Mouse (Mus musculus) kidney, embryonic 14.5 days (tissue): Measurements from ENCODE around the gene Inf2. TPM values are rescaled to one million over a fixed set of nuclear protein-coding genes. Genes with fewer than 3 reads are reported as not detected.

Experiments
- ATAC-seq: fragments of 200-750 bp; cut with Nextera tagmentation; 2 replicates; pipeline ENCODE4 v1.8.0; 2017; ENCODE audit warnings: moderate number of reproducible peaks, mild to moderate bottlenecking, moderate TSS enrichment, moderate library complexity; ENCODE audit not compliant: low FRiP score, low TSS enrichment
- H3K27ac ChIP-seq: fragments of 300-500 bp; sonication (generic); 2 replicates; pipeline ENCODE4 v1.5.1; 2014; ENCODE audit warnings: low read depth, mild to moderate bottlenecking, low read length, moderate library complexity, mixed read lengths
- H3K27me3 ChIP-seq: fragments of 300-500 bp; sonication (generic); 2 replicates; pipeline ENCODE4 v1.6.1; 2014; ENCODE audit warnings: mild to moderate bottlenecking, low read length; ENCODE audit not compliant: control insufficient read depth, insufficient read depth
- H3K36me3 ChIP-seq: fragments of 300-500 bp; sonication (generic); 2 replicates; pipeline ENCODE4 v1.6.1; 2014; ENCODE audit warnings: low read length, mixed read lengths; ENCODE audit not compliant: control insufficient read depth, insufficient read depth
- H3K4me1 ChIP-seq: fragments of 300-500 bp; sonication (generic); 2 replicates; pipeline ENCODE4 v1.6.1; 2014; ENCODE audit warnings: low read length, mixed read lengths; ENCODE audit not compliant: control insufficient read depth, insufficient read depth
- H3K4me2 ChIP-seq: fragments of 300-500 bp; sonication (generic); replicated peaks from 2 replicates; pipeline ENCODE4 v1.6.1; 2014; ENCODE audit warnings: low read depth, mild to moderate bottlenecking, low read length
- H3K4me3 ChIP-seq: fragments of 300-500 bp; sonication (generic); 2 replicates; pipeline ENCODE4 v1.5.1; 2014; ENCODE audit warnings: mild to moderate bottlenecking, low read length
- H3K9ac ChIP-seq: fragments of 300-500 bp; sonication (generic); 2 replicates; pipeline ENCODE4 v1.6.1; 2014; ENCODE audit warnings: low read depth, mild to moderate bottlenecking, low read length, moderate library complexity
- H3K9me3 ChIP-seq: fragments of 300-500 bp; sonication (generic); 2 replicates; pipeline ENCODE4 v1.6.1; 2016; ENCODE audit warnings: low read length; ENCODE audit not compliant: control insufficient read depth
- WGBS: fragments of 180-500 bp; shearing (Covaris S2); extraction: QIAGEN DNeasy Blood & Tissue Kit; methylation state at CpG from one replicate; pipeline ENCODE4 v1.1.7; 2014; 5-methylcytosine and 5-hydroxymethylcytosine counted together
- polyA plus RNA-seq: library from polyadenylated mRNA; unstranded; fragments of >200 nt; fragmentation: Nextera tagmentation; extraction: Ambion mirVana; gene quantifications from 2 replicates; pipeline ENCODE4 v1.2.1, GENCODE M21; 2014

Gene Inf2
- 4.7 and 5.8 TPM in 2 replicates for polyA plus RNA-seq

- peak within 1 kb of the TSS; percentile 95 for H3K4me2 ChIP-seq
- peak within 1 kb of the TSS; percentile 70 for H3K9ac ChIP-seq
Measured at GRCm38 (mm10) chr12:112588426-112589256, at the start of gene Inf2. TSS of gene Inf2 (plus strand) at chr12:112588784.

DNA sequence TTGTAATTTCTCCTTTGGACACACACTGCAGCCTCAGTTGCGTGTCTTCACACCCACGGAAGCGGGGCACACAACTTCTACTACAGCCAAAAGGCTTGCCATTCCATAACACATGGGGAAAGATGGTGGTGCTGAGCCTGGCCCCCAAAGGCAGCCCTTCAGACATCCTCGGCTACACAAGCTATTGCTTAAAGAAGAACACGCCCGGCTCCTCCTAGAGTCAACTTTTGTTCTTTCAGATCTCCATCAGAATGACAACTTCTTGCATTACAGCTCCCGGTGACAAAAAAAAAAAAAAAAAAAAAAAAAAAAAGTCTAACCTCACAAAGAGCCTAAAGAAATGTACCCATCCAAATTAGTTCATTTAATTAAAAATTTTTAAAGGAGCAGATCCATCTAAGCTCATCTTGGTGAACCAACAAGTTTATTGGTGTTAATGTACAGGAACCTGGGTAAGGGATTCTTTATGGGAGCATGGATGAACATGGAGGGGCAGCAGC lies 49.1 kb upstream of the Inf2 start:
- H3K9me3 ChIP-seq = no peaks in the 10 kb centered on the region
- ATAC-seq = no peak
- H3K4me2 ChIP-seq = no peak overlapping the region
- H3K27ac ChIP-seq = no peak overlapping the region
- WGBS = 91% methylated on average over 7 of the region's 7 CpGs
- no peaks in the 10 kb centered on the region for H3K36me3 ChIP-seq
- no peak overlapping the region for H3K9ac ChIP-seq
- no peaks in the 10 kb centered on the region for H3K4me1 ChIP-seq
- H3K4me3 ChIP-seq = no peak overlapping the region
- H3K27me3 ChIP-seq = no peaks in the 10 kb centered on the region

More at GRCm38 (mm10) chr12:112588426-112589256, at the start of gene Inf2:
- no peaks in the 10 kb centered on the region for H3K36me3 ChIP-seq
- H3K27ac ChIP-seq = no peak within 1 kb of the TSS
- peaks cover 4% of the 10 kb centered on the region; the same call in 1 of the 2 replicates for H3K27me3 ChIP-seq
- peak within 1 kb of the TSS; percentile 58 for H3K4me3 ChIP-seq
- under 1% methylated on average over 46 of the region's 60 CpGs for WGBS
- H3K4me1 ChIP-seq = peaks cover 10% of the 10 kb centered on the region
- ATAC-seq = peak; percentile 93
- no peaks in the 10 kb centered on the region for H3K9me3 ChIP-seq

GRCm38 (mm10) chr12:112540321-112540720 lies 48.3 kb upstream of the Inf2 start:
- 96% methylated on average over 12 of the region's 12 CpGs for WGBS
- Histone ChIP-seq H3K36me3 (no peaks in the 10 kb centered on the region), H3K4me1 (0 out of 2 replicates have a peak, but pooled peaks cover 2% of the 10 kb centered on the region), H3K27ac (no peak overlapping the region), H3K4me3 (no peak overlapping the region), H3K27me3 (no peaks in the 10 kb centered on the region), H3K4me2 (no peak overlapping the region), H3K9me3 (no peaks in the 10 kb centered on the region), H3K9ac (no peak overlapping the region)
- no peak for ATAC-seq

GRCm38 (mm10) chr12:112541483-112542091 lies 47.0 kb upstream of the Inf2 start:
- no peak overlapping the region for H3K4me3 ChIP-seq
- 77% methylated on average over 8 of the region's 8 CpGs for WGBS
- H3K4me1 ChIP-seq = 0 out of 2 replicates have a peak, but pooled peaks cover 3% of the 10 kb centered on the region
- peak overlapping the region; percentile 42; the same call in 1 of the 2 replicates for H3K27ac ChIP-seq
- H3K27me3 ChIP-seq = no peaks in the 10 kb centered on the region
- H3K9me3 ChIP-seq = no peaks in the 10 kb centered on the region
- H3K9ac ChIP-seq = no peak overlapping the region
- H3K36me3 ChIP-seq = no peaks in the 10 kb centered on the region
- no peak for ATAC-seq
- no peak overlapping the region for H3K4me2 ChIP-seq

GRCm38 (mm10) chr12:112542257-112542919 lies 46.2 kb upstream of the Inf2 start:
- peak; percentile 48; the same call in 1 of the 2 replicates for ATAC-seq
- WGBS = 59% methylated on average over 13 of the region's 13 CpGs
- Histone ChIP-seq H3K4me2 (0 out of 2 replicates have a peak overlapping the region, but pooled peaks have one; percentile 1), H3K9me3 (no peaks in the 10 kb centered on the region), H3K4me3 (no peak overlapping the region), H3K27me3 (no peaks in the 10 kb centered on the region), H3K4me1 (0 out of 2 replicates have a peak, but pooled peaks cover 3% of the 10 kb centered on the region), H3K9ac (no peak overlapping the region), H3K27ac (peak overlapping the region; percentile 42; the same call in 1 of the 2 replicates), H3K36me3 (no peaks in the 10 kb centered on the region)

DNA sequence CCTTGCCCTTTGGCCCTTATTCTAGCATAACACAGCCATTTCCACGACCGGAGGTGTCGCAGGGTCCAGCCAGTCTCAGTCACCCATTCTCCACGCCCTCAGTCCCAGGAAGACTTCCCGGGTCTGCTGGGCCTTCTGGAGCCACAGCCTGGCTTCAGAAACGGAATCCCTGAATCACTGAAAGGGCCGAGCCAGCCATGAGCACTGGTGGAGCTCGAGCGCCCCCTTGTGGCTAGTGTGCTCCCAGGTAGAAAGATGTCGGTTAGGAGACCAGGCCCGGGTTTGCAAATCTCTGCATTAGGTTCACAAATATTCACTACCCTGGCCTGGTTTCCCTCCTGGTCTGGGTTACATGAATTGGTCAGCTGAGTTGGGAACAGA lies 45.7 kb upstream of the Inf2 start:
- Histone ChIP-seq H3K4me1 (0 out of 2 replicates have a peak, but pooled peaks cover 3% of the 10 kb centered on the region), H3K4me2 (0 out of 2 replicates have a peak overlapping the region, but pooled peaks have one; percentile 1), H3K9me3 (no peaks in the 10 kb centered on the region), H3K36me3 (no peaks in the 10 kb centered on the region), H3K27ac (no peak overlapping the region), H3K4me3 (no peak overlapping the region), H3K27me3 (no peaks in the 10 kb centered on the region), H3K9ac (no peak overlapping the region)
- WGBS = 4% methylated on average over 11 of the region's 11 CpGs
- peak; percentile 67 for ATAC-seq

DNA sequence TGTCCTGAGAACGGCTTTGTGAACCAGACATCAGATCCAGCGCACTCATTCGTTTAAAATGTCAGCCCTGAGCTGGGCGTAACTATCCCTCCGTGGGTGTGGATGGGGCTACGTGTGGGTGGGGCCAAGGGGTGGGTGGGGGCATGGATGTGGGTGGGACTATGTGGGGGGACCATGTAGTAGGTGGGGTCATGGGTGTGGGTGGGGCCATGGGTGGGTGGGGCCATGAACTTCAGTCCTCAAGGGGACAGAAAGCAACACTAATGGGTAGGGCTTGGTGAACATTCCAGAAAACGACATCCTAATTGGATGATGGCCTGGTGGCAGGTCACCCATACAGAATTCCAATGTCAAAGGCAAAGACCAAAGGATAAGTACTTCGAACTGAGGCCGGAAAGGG lies 44.6 kb upstream of the Inf2 start:
- no peak overlapping the region for H3K4me3 ChIP-seq
- no peaks in the 10 kb centered on the region for H3K36me3 ChIP-seq
- no peak overlapping the region for H3K4me2 ChIP-seq
- no peaks in the 10 kb centered on the region for H3K9me3 ChIP-seq
- ATAC-seq = no peak
- H3K9ac ChIP-seq = no peak overlapping the region
- H3K27me3 ChIP-seq = no peaks in the 10 kb centered on the region
- WGBS = 69% methylated on average over 9 of the region's 9 CpGs
- no peak overlapping the region for H3K27ac ChIP-seq
- H3K4me1 ChIP-seq = 0 out of 2 replicates have a peak, but pooled peaks cover 3% of the 10 kb centered on the region

DNA sequence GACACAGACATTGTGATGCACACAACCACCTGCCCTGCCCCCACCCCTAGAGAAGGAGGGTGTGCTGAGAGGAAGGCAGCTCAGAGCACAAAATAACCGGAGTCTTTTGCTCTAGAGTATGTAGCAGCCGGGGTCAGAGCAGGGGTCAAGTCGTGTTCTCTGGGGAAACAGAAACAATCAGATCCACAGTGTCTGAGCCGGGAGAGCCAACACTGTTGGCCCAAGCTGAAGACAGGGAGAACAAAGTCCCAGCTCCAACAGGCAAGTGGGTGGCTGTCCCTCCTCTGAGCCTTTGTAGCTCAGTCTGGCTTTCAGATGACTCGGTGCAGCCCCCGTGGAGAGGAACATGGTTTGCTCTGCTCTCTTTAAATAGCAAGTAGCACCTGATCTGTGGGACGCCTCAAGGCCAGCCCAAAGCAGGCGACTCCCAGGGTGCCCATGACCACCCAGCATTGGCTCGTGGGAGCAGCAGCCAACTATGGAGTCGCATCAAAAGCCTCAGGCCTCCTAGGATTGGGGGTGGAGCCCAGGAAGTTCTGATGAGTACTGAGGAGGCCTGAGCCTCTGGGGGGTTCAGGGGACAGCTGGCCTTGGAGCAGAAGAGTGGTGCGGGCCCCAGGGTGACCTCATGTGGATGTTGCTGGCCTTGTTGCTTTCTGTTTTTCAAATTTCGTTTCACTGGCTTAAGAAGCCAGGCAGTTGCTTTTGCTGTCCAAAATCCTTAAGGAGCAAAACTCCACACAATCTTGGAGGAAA lies 43.5 kb upstream of the Inf2 start:
- Histone ChIP-seq H3K4me3 (no peak overlapping the region), H3K27ac (no peak overlapping the region), H3K4me1 (0 out of 2 replicates have a peak, but pooled peaks cover 3% of the 10 kb centered on the region), H3K9me3 (no peaks in the 10 kb centered on the region), H3K27me3 (no peaks in the 10 kb centered on the region), H3K4me2 (no peak overlapping the region), H3K9ac (no peak overlapping the region), H3K36me3 (no peaks in the 10 kb centered on the region)
- 39% methylated on average over 12 of the region's 12 CpGs for WGBS
- ATAC-seq = no peak
